Mouse (Mus musculus) C2C12 (cell line): Measurements from ENCODE around the gene Thap3.

Source experiments
- CTCF ChIP-seq: IDR thresholded peaks from one replicate; pipeline ENCODE4 v1.5.1; 2011; ENCODE audit not compliant: control insufficient read depth, insufficient read depth, insufficient read length
- MYOD1 ChIP-seq: IDR thresholded peaks from one replicate; pipeline ENCODE4 v1.6.1; 2011; ENCODE audit warnings: low read depth; ENCODE audit not compliant: control insufficient read depth, insufficient read length
- MYOG ChIP-seq: IDR thresholded peaks from one replicate; pipeline ENCODE4 v1.6.1; 2011; ENCODE audit not compliant: control insufficient read depth, insufficient read length; ENCODE audit errors: extremely low read depth
- USF1 ChIP-seq: IDR thresholded peaks from one replicate; pipeline ENCODE4 v1.6.1; 2011; ENCODE audit warnings: low read depth, mild to moderate bottlenecking, control low read depth, moderate library complexity

DNA sequence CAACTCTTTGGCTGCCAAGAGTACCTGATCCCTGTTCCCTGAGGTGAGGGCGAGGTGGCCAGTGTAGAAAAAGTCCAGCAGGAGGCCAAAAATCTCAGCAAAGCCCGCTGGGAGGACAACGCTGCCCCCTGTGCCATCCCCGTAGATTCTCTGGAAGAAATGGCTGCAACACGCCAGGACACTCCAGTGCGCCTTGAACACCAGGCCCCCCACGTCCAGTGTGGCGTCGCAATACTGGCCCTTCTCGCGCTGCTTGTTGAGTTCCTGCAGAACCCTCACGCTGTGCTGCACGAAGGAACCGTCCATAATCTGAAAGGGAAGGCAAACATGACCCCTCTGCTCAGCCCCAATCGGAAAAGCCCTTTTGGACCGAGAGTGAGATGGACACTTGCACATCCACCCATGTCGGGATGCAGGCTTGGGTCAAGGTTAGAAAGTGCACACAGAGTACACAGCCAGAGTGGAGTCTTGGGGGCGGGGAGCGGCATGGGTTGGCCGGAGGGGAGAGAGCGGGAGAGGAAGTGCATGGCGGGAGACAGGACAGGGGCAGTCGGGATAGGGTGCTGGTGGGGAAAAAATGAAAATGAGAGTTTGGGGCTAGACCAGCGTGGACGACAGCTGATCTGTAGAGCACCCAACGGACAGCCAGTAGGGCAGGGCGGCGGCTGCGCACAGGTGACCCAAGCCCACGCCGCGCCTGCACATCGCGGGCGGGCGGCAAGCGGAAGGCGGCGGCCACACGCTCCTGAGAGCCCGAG is 38.1 kb upstream of the Thap3 start:
- TF ChIP-seq CTCF = no peak
- no peak for TF ChIP-seq MYOD1
- TF ChIP-seq MYOG = no peak
- TF ChIP-seq USF1 = no peak
